Mouse (Mus musculus) urinary bladder, postnatal 4 days (tissue): ENCODE measurements around the gene Cc2d1a.
A peak's percentile ranks its signal among the peaks of the same experiment; 100 is the strongest.

Experiments used
- DNase-seq, 2 experiments: peaks; one replicate each; pipeline ENCODE4 v3.0.0; 2021 to 2022; ENCODE audit warnings: low spot score in 2 of 2

Gene Cc2d1a

DNA sequence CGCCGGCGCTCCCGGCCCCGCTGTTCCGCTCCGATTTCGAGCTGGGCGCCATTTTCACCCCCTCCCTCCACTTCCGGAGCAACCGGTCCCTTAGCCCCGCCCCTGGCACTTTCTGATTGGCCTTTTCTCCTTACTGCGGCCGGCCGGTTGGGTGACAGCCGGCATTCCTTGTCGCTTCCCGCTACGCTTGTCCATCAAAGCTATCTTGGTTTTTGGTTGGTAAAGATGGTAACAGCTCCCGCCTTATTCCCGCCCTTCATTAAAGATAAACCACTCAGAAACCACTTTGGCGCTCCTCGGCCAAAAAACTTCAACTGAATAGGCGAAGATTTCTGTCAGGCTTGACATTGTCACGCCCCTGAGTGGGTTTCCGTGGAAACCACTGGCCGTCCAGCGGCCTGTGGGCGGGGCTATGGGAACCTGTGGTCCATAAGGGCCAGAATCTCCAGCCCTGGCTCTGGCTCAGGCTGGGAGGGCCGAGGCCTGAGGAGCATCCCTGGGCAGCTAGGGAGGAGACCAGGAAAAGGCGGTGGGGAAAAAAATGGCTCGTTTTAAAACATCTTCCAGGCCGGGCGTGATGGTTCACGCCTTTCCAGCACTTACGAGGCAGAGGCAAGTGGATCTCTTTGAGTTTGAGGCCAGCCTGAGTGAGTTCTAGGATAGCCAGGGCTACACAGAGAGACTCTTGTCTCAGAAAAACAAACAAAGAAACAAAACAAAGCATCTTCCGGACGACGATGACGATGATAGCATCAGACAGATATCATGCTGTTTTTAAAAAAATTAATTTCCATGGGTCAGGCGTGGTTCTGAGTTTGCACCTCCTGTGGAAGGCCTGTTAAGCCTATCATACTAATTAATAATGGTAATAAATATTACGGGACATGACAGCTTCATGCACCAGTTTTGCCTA, 42.8 kb downstream of the Cc2d1a start, which contains the start of gene Dcaf15:
Gene Dcaf15, minus strand, starts transcription at position 72 of the 913 bp plus-strand sequence.
- peak; percentile 97 to 99 for DNase-seq

DNA sequence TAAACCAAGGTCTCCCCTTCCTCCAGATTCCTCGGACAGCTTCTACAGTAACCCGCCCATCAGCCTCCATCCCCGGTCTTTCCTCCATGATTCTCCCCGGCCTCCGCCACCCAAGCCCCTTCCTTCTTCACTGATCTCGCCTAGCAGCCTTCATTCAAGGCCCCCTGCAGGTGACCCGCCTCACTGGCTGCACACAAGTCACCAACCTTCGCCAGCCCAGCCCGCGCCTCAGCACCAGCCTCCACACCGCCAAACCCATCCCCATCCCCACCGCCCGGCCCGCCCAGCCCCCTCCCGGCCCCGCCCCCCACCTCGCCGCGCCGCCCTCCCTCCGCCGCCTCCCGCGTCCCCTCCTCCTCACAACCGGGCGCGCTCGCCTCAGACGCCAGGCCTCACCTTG, 43.5 kb downstream of the Cc2d1a start:
- peak in 1 of 2 experiments; percentile 56 for DNase-seq

DNA sequence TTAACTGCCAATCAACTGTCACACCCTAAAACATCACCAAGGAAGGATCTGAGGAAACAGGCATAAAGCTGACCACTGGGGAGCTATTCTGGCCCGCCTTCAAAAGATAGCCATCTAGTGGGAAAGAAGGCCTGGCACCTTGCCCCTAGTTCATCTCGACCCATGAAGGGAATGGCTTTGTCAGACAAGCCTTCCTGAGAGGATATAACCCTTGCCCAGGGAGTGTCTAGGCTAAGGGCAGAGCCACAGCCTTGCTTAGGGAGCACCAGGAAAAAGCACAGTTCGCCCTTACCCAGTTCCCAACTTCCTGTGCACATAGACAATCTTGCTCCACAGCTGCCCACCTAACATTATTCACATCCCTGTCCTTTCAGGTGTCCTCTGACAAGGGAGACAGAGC, 44.1 kb downstream of the Cc2d1a start:
- no peak for DNase-seq

DNA sequence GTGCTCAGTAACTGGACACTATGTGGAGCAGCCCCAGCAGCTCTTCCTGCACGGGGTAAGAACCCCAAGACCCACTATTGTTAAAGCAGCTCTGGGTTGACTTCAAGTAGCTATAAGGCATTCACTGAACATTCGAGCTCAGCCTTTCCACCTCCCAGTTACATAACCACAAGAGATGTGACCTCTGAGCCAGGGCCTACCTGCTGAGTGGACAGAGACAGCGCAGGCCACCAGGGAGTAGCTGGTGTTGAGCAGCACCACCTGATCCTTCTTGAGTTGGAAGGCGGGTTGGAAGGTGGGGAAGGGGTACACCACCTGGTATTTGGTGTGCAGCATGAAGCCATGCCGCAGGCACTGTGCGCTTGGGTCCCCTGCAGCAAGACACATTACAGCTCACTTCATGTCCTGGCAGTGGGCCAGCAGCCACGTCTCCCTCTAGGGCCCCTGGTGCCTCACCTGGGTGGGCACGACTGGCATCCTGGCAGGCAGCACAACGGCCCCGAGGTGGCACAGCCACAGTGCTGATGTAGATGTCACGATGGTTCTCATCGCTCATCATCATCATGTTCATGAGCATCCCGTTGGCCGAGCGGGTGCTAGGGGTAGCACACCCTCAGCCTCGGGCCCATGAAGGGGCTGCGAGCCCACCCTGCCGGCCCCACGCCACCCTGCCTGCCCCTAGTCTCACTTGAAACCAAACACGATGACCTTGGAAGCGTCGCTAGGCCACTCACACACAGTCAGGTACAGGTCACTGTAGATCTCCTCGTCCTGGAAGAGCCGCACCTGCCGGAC, 46.1 kb downstream of the Cc2d1a start:
- no peak for DNase-seq

DNA sequence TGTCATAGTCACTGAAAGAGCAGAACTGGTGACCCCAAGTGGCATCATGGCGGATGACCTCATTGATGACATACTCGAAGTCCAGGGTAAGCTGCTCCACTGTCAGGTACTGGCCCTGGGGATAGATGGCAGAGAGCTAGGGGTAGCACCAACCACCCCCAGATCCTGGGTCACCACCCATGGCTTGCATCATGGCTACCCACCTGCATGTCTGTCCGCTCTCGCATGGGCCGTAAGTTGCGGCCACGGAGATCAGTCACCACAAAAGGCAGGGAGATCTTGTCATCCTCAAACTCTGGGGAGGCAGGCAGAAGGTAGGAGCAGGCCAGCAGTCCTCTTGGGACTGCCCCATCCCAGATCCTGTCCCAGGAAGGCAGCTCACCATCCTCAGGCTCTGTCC, 49.4 kb downstream of the Cc2d1a start:
- no peak for DNase-seq

DNA sequence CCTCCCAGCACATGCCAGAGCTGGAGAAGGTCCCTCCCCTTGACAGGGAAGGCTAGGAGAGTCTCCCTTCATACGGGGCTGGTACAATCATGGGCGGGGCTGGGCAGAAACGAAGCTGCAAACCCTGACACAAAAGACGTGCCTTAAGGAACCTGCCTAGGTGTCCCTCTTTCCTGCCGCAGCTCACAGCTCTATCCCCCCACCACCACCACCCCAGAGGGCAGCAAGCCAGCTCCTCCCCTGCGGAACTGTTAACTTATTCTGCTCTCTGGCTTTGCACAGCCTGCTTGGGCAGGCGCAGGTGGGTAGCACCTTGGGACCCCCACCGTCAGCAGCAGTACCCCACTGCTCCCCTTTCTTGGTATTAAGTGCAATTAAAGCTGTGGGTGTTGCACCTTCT, 51.7 kb downstream of the Cc2d1a start:
- no peak for DNase-seq

DNA sequence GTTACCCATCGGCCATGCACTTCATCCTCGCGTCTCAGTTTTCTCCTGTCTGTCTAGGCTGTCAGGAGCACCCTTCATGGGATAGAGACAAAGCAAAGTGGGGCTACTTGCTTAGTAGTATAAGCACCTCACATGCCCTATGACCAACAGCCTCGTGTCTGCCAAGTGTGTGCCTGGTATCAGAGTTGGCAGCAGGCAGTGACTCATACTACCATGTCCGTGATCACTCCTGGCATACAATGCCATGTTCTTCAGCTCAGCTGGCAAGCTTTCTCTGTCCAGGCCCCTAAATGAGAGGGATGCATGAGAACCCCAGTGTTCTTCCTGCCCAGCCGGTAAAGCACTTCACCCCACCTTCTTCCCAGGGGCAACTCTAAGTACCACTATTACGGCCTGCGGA, 57.2 kb downstream of the Cc2d1a start:
- no peak for DNase-seq

DNA sequence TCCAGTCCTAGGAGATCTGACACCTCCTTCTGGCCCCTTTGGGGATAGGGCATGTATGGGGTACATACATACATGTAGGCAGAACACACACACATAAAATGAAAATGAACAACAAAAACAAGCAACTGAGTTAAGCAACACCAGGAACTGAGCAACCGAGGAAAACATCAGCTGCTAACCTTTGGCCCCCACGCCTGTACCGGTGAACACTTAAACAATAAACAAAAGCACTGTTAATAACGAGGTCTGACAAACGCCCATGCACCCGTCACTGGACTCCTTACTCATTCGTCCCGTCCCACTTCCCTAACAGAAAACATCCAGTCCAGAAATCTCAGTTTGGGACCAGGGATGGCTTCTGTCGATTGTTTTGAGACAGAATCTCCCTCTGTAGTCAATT, 58.5 kb downstream of the Cc2d1a start:
- DNase-seq, result no peak

DNA sequence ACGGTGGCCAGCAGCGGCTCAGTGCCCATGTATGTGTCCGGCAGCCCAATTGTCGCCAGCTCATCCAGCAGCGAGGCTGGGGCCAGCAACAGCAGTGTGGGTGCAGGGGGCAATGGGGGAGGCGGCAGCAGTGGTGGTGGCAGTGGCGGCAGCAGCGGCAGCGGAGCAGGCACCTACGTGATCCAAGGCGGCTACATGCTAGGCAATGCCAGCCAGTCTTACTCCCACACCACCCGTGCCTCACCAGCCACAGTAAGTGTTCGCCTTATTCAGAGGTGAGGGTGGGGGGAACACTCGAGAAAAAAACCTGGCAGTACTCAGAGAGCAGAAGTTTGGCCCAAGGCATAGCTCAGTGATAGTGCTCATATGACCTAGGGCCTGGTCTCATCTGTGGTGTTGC, 59.9 kb downstream of the Cc2d1a start:
- no peak for DNase-seq

DNA sequence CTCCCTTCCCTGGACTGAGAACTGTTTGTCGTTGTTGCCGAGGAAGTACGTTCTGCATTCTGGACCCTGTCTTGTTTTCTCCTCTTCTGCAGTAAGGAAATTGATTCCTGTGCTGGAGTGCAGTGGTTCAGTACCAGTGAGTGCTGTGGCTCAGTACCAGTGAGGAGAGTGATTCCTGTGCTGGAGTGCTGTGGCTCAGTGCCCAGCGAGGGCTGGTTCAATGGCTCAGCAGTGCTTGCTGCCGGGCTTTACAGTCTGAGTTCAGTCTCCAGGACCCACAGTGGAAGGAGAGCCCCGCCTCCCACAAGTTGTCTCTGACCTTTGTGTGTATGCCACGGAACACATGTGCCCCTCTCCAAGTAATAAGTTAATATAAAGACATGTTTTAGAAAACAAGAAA, 60.6 kb downstream of the Cc2d1a start:
- no peak for DNase-seq

DNA sequence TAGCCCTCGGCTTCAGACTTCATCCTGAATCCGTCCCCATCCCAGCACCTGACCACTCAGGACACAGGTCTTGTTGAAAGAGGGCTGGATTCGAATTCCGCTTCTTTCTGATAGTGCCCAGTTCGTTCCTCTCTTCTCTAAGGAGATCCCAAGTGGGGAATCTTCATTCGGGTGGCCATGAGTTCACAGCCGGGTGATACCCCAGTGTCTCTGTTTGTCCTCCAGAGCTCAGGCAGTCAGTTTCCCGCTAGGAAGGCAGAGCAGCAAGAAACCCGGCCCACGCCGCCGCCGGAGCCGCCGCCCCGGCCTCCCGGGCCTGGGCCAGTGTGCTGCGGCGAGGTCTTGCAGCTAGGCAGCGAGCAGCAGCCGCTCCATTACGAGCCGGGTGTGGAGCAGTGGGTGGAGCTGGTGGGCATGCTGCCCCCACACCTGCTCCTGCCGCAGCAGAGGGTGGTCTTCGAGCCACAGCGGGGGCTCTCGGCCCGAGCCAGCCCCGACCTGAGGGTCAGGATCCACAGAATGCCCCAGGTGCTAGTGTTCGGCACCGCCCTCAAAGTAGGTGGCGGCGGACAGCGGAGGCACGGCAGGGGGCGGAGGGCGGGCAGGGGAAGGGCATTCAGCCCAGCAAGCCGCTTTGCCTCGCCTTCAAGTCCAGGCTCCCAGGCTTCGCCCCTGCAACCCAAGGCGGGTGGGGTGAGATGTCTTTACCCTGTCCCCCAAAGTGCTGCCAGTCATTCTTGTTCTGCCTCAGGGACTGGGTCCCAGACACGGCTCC, 63.2 kb downstream of the Cc2d1a start:
- DNase-seq, result no peak

DNA sequence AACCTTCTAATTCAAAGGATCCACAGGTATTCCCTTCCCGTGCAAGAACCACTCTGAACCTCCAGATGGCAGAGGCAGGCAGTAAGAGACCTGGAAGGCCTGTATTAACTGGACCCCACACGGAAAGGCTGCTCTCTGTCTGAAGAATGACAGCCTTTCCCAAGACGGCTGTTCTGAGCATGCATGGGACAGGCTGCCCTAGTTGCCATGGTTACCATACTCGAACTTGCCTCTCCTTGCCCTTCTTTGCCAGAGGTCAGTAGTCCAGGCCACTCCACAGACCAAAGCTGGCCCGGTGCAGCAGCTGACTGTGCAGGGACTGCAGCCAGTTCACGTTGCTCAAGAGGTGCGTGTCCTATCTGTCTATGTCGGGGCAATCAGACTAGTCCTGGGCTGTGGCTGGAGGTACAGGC, 63.9 kb downstream of the Cc2d1a start:
- no peak for DNase-seq
